Mouse (Mus musculus) C2C12 (cell line): Measurements from ENCODE around the gene Rai14.

ENCODE experiments used
- CEBPB ChIP-seq: IDR thresholded peaks from one replicate; pipeline ENCODE4 v1.6.1; 2011; ENCODE audit warnings: low read depth, mild to moderate bottlenecking, control low read depth, moderate library complexity
- CTCF ChIP-seq: IDR thresholded peaks from one replicate; pipeline ENCODE4 v1.5.1; 2011; ENCODE audit not compliant: control insufficient read depth, insufficient read depth, insufficient read length
- FOSL1 ChIP-seq: IDR thresholded peaks from one replicate; pipeline ENCODE4 v1.8.0; 2011; ENCODE audit warnings: mild to moderate bottlenecking, low read length; ENCODE audit not compliant: poor library complexity, insufficient read depth, severe bottlenecking
- MAX ChIP-seq: IDR thresholded peaks from one replicate; pipeline ENCODE4 v1.6.1; 2011; ENCODE audit warnings: mild to moderate bottlenecking, control low read depth
- MYOD1 ChIP-seq: IDR thresholded peaks from one replicate; pipeline ENCODE4 v1.6.1; 2011; ENCODE audit warnings: low read depth; ENCODE audit not compliant: control insufficient read depth, insufficient read length
- MYOG ChIP-seq: IDR thresholded peaks from one replicate; pipeline ENCODE4 v1.6.1; 2011; ENCODE audit not compliant: control insufficient read depth, insufficient read length; ENCODE audit errors: extremely low read depth
- USF1 ChIP-seq: IDR thresholded peaks from one replicate; pipeline ENCODE4 v1.6.1; 2011; ENCODE audit warnings: low read depth, mild to moderate bottlenecking, control low read depth, moderate library complexity

DNA sequence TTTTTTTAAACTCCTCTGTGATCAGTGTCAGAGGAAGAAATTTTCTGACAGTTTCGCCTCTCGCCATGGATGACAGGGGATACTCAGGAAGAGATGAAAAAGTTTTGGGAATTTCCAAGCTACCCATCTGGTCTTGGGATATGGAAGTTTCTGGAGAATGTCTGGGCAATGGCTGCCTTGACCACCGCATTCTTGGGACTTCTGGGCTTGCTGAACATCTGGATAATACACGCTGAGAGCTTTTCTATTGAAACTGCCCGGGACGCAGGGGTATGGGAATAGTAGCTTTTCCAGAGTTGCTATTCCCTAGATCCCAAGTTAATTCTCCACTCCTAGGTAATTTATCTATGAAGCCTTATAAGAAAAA, 85.5 kb downstream of the Rai14 start:
- TF ChIP-seq CTCF = no peak
- no peak for TF ChIP-seq USF1
- TF ChIP-seq CEBPB = no peak
- no peak for TF ChIP-seq MAX
- no peak for TF ChIP-seq MYOG
- no peak for TF ChIP-seq MYOD1
- TF ChIP-seq FOSL1 = no peak
